Mouse (Mus musculus) heart, postnatal 4 days (tissue): ENCODE results near the gene F3. TPM values are rescaled to one million over a fixed set of nuclear protein-coding genes. Genes with fewer than 3 reads are reported as not detected.
A peak's percentile ranks its signal among the peaks of the same experiment; 100 is the strongest.

Experiments
- DNase-seq: peaks from one replicate; pipeline ENCODE4 v3.0.0; 2021
- total RNA-seq, 2 experiments: library from RNA; stranded (reverse); gene quantifications; 2 replicates each; pipeline ENCODE4 v1.2.3; 2021

F3 gene
- total RNA-seq, 2 experiments from 2014 or later, result 13.4 to 18.1 TPM

DNA sequence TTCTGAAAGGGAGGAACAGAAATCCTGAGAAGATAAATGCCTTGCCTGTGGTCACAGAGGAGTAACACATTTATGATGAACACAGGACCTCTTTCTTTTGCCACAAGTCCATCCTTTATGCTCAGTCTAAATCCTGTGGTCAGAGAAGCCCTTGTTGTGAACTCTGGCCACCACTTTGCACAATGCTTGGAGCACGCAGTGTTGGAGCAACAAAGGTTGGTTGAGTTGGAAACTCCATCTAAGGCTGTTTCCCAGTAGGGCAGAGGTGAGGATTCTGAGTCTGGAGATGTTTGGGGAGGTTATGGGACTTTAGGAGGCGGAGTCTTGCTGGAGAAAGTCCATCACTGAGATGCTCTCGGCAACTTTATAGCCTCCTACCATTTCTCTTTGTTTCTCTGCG lies 16.2 kb upstream of the F3 start:
- no peak for DNase-seq

GRCm38 (mm10) chr3:121710894-121711531 lies 12.3 kb upstream of the F3 start:
- no peak for DNase-seq

DNA sequence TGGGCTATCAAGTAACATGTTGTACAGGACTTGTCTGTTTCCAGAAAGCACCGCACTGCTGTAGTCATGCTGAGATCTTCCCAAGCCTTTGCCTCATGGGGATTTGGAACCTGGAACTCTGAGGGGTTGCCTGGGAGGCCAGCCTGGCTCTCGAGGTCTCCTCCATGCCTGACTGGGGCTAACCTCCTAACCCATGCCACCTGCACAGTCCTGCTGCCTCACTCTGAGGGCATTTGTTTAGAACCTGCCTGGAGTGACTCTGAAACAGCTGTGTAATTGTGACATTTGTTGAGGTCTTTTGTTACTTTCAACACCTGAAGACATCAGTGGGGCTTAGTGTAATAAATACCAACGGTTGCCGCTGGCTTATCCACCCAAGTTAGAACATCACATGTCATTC lies 11.1 kb upstream of the F3 start:
- no peak for DNase-seq

DNA sequence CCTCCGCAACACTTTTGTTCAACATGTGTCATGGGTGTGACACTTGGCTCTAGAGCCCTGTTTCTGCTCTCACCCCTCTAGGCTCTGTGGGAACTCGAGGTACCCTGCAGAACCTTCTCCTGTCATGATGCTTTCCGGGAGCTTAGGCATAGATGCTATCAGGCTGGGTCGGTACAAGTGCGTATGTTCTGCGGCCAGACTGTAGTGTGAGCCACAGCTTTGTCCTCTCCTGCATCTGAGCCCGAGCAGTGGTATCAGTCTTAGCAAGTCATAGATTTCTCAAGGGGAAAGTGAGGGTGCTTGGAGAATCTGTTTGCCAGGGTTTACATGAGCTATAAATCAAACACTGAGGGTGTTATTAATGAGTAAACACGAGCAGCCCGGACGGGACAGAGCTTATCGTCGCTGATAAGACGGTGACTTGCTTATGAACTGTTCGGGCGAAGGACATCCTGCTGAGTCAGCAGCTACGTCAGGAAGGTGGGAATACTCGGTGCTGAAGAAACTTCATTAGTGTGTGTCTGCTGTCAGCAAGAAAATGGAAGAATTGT lies 10.1 kb upstream of the F3 start:
- DNase-seq, result peak; percentile 23

GRCm38 (mm10) chr3:121713816-121714215 lies 9.5 kb upstream of the F3 start:
- peak; percentile 38 for DNase-seq

DNA sequence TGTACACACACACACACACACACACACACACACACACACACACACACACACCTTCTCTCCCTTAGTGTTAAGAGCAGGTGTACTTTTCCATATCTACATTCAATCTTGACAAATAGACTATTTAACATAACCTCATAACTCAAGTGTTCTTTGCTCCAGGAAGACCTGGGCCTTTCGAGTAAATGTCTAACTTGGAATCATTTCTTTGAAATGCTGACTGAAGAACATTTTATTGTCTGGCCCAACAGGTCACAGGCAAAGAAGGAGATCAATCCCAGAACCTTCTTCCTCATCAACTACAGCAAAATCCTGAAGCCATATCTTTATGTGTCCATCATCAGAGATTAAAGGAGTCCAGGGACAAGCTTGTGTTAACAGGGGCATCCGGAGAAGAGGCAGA lies 8.9 kb upstream of the F3 start:
- DNase-seq, result no peak

GRCm38 (mm10) chr3:121715336-121715735 lies 8.0 kb upstream of the F3 start:
- no peak for DNase-seq

GRCm38 (mm10) chr3:121715741-121716459 lies 7.4 kb upstream of the F3 start:
- no peak for DNase-seq

GRCm38 (mm10) chr3:121716480-121716879 lies 6.9 kb upstream of the F3 start:
- DNase-seq, result no peak

- DNase-seq, result no peak
These were observed 4.7 kb upstream of the F3 start for GRCm38 (mm10) chr3:121718679-121719078.

DNA sequence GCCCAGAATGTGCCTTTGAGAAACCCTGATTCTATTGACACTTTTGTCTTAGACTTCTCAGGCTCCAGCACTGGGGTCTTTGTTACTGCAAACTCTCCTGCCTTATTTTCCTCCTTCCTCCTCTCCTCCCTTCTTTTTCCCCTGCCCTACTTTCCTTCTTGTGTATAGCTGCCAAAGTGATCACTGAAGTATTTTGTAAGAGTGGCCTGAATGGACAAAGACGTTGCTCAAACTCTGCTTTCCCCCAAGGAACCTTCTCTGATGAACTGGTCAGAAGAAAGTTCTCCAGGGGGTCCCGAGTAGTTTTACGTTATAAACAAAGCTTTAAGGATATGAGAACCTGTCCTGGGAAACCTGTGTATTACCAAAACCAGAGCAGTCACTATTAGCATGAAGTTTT lies 3.6 kb upstream of the F3 start:
- DNase-seq, result no peak

GRCm38 (mm10) chr3:121720801-121721690 lies 2.3 kb upstream of the F3 start:
- no peak for DNase-seq

DNA sequence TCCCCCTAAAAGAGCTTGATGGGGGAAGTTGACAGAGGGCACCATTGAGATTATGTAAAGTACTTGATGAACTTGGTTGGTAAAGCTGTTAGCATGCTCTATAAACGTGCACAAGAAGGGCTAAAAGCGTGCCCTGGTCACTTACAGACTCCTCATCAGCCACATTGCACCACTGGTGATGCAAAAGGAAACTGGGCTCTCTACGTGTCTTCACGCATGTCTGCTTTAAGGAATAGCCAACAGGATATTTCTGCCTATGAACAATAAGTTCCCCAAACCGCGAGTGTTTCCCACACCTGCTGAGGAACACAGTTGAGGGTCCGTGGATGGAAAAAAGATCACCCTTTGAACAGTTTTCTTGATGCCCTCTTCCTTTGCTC lies 1.7 kb upstream of the F3 start:
- DNase-seq, result no peak

DNA sequence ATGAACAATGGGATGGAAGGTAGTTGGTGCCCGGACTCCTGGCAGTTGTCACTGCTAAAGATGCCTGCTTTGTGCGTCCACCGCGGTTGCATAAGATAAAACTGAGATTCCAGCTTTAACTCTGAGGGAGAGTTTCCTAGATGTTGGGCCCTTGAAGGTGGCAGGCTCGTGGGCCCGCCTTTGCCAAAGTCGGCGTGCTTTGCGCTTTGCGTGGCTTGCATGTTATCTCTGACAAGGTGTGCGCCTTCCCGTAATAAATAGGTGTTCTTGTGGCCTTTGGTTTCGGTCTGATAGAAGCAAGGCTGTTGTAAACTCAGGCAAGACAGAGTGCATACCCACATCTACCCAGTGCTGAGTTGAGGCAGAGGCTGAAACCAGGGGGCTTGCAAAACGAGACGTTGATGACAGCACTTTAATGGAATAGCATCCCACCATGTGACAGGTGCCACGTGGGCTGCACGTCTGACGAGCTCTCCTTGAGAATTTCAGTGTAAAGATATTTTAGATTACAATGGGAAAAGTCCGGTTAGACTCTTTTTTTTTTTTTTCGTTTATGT lies 709 bp downstream of the F3 start:
- DNase-seq, result no peak

- peak; percentile 2 for DNase-seq
These were observed 1.2 kb downstream of the F3 start for GRCm38 (mm10) chr3:121724553-121724952.

DNA sequence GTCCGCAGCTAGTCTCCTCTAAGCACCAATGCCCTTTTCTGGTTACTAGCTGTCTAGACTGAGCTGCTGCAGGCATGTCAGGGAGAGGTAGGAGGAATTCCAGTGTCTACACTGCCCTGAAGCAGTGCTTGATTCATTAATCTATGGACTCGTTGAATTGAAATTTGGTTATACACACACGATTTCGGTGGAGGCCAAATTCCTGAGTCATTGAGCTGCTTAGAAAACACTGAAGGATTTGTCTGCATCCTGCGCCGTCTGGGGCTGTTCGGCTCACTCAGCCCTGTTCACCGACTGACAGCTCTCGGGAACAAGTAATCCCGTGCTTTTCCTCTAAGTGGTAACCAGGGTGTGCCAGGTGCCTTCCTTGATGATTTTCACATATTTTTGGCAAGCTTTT lies 2.3 kb downstream of the F3 start:
- no peak for DNase-seq

DNA sequence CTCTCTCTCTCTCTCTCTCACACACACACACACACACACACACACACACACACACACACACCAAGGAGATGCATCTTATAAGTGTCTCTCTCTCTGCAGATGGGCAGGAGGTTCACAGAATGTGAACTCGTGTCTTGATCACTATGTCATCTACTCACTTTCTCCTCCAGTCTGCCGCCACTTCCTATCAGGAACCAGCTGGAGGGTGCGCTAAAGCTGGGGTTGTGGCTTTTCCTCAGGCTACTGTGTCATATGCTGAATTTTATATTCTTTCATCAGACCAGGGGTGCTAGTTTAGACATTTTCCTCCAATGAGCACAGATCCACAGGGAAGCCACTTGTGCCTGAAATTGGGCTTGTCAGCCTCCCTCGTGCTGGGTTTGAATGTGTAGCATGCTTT lies 6.3 kb downstream of the F3 start:
- DNase-seq, result no peak

DNA sequence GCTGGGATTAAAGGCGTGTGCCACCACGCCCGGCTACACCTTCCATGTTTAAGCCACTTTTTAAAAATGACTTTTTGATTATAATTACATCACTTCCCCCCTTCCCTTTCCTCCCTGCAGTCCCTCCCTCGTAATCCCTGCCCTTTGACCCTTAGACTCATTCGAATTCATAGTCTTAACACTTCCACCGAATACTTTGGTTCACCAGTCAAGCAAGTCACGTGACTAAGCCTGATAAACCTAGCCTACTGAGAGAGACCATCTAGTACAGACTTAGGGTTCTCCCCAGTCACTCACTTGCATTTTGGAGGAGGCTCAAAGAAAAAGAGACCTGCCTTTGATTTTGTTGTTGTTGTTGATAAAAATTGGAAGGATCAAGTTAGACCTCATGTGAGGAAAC lies 12.2 kb downstream of the F3 start:
- no peak for DNase-seq

DNA sequence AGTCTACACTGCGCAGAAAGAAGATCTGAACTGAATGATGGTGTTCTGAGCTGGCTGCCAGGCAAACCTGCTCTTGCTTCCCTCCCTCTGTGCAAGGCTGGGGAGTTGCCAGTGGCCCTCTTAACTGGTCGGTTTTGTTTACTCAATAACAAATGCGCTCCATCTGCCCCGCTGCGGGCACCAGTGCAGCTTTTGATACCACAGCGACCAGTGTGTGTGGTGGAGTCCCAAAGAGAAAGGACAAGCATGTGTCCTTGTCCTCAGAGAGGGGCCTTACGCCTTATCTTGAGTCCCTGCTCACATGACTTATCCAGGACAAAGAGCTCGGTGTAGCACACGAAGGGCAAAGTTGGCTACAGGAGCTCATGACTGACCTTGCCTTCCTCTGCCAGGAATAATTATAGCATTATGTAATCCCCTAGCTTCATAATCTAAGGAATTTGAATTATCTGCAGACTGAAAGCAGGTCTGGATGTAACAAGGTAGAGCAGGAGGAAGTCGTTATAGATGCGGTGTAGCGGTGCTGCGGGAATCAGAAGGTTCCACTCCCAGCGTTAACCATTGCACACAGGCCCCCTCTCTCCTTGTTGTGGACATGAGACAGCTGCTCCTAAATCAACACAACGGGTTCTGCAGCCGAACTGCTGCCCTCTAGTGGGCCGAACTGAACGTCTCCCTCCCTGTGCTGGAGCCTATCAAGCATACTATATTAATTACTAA lies 12.8 kb downstream of the F3 start:
- peak; percentile 89 for DNase-seq

GRCm38 (mm10) chr3:121737453-121737852 lies 14.1 kb downstream of the F3 start:
- DNase-seq, result peak; percentile 70

DNA sequence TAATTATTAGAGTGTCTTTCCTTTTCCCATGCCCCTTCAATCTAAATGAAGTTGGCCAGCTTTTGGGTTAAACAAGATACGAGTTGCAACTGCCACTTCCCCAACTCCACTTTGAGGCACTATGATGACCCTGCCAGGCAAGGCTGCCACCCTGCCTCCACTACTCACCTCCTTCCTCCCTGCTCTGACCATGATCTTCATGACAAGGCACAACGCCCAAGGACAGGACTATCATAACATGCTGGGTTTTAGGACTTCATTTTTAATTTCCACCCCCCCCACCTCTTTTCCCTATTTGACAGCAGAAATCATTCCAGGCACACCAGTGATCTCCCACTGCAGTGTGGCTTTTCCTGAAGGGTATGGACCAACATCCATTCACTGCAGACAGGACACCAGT lies 14.6 kb downstream of the F3 start:
- no peak for DNase-seq

GRCm38 (mm10) chr3:121738742-121739342 lies 15.5 kb downstream of the F3 start:
- DNase-seq, result no peak
